Mouse (Mus musculus): ENCODE results near the gene Hcn3.

- TF ChIP-seq CTCF (IDR thresholded peaks at IDR 0.05; ENCODE audit: borderline replicate concordance, extremely low read depth, insufficient read depth, insufficient read length) = no peak
- TF ChIP-seq POLR2A (IDR thresholded peaks at IDR 0.05; ENCODE audit: borderline replicate concordance, extremely low read depth, insufficient read depth, insufficient read length, poor library complexity, severe bottlenecking) = no peak
Observed at GRCm38 (mm10) chr3:89161786-89162185, 1.8 kb upstream of the Hcn3 start.
